Mouse (Mus musculus) embryonic facial prominence, embryonic 13.5 days (tissue): ENCODE data around the gene Rasgrf1. TPM values are rescaled to one million over a fixed set of nuclear protein-coding genes. Genes with fewer than 3 reads are reported as not detected.

Source experiments
- ATAC-seq: fragments of 200-750 bp; cut with Nextera tagmentation; 2 replicates; pipeline ENCODE4 v1.8.0; 2017; ENCODE audit warnings: low read depth; ENCODE audit not compliant: insufficient number of reproducible peaks, insufficient read depth, low FRiP score, low TSS enrichment
- H3K27ac ChIP-seq: fragments of 300-500 bp; sonication (generic); 2 replicates; pipeline ENCODE4 v1.5.1; 2015; ENCODE audit warnings: moderate library complexity, mild to moderate bottlenecking, inconsistent platforms
- H3K27me3 ChIP-seq: fragments of 300-500 bp; sonication (generic); 2 replicates; pipeline ENCODE4 v1.6.1; 2015; ENCODE audit warnings: mild to moderate bottlenecking, inconsistent platforms
- H3K36me3 ChIP-seq: fragments of 300-500 bp; sonication (generic); 2 replicates; pipeline ENCODE4 v1.6.1; 2015; ENCODE audit warnings: mild to moderate bottlenecking, inconsistent platforms
- H3K4me1 ChIP-seq: fragments of 300-500 bp; sonication (generic); 2 replicates; pipeline ENCODE4 v1.6.1; 2015; ENCODE audit warnings: inconsistent platforms
- H3K4me2 ChIP-seq: fragments of 300-500 bp; sonication (generic); 2 replicates; pipeline ENCODE4 v1.6.1; 2015; ENCODE audit warnings: moderate library complexity, mild to moderate bottlenecking, inconsistent platforms
- H3K4me3 ChIP-seq: fragments of 300-500 bp; sonication (generic); 2 replicates; pipeline ENCODE4 v1.5.1; 2015; ENCODE audit warnings: mild to moderate bottlenecking, inconsistent platforms
- H3K9ac ChIP-seq: fragments of 300-500 bp; sonication (generic); 2 replicates; pipeline ENCODE4 v1.6.1; 2015; ENCODE audit warnings: mild to moderate bottlenecking, inconsistent platforms
- H3K9me3 ChIP-seq: fragments of 300-500 bp; sonication (generic); 2 replicates; pipeline ENCODE4 v1.6.1; 2016; ENCODE audit warnings: inconsistent platforms
- WGBS: fragments of 180-500 bp; shearing (Covaris S2); methylation state at CpG from one replicate; pipeline ENCODE4 v1.1.7; 2015; ENCODE audit warnings: mixed read lengths; 5-methylcytosine and 5-hydroxymethylcytosine counted together
- polyA plus RNA-seq: library from polyadenylated mRNA; unstranded; fragments of >200 nt; fragmentation: Nextera tagmentation; extraction: Ambion mirVana; gene quantifications from 2 replicates; pipeline ENCODE4 v1.2.1, GENCODE M21; 2015

Rasgrf1 gene
- polyA plus RNA-seq, 1 experiment from 2014 or later, result 0.80 TPM

DNA sequence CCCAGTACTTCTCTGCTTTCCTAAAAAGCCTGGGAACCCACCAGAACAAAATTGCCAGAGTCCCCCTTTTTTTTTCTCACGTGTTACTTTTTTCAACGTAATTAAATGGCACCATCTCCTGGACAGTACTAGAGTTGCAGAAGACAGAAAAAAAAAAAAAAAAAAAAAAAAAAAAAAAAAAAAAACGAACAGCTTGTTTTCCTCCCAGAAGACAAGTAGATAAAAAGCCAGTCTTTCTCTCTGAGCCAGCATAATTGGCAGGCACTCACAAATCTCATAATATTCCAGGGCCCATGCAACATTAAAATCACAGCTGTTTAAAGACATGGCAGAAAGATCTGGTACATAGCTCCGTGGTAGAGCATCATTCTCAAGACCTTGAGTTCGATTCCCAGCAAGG is 64.1 kb downstream of the Rasgrf1 start:
- ATAC-seq, result no peak
- no peaks in the 10 kb centered on the region for H3K4me1 ChIP-seq
- no peak overlapping the region for H3K4me3 ChIP-seq
- no peaks in the 10 kb centered on the region for H3K9me3 ChIP-seq
- no peak overlapping the region for H3K9ac ChIP-seq
- H3K27me3 ChIP-seq, result peaks cover 8% of the 10 kb centered on the region; the same call in 1 of the 2 replicates
- H3K36me3 ChIP-seq, result no peaks in the 10 kb centered on the region
- WGBS, result 31% methylated on average over 5 of the region's 5 CpGs
- H3K27ac ChIP-seq, result no peak overlapping the region
- no peak overlapping the region for H3K4me2 ChIP-seq

DNA sequence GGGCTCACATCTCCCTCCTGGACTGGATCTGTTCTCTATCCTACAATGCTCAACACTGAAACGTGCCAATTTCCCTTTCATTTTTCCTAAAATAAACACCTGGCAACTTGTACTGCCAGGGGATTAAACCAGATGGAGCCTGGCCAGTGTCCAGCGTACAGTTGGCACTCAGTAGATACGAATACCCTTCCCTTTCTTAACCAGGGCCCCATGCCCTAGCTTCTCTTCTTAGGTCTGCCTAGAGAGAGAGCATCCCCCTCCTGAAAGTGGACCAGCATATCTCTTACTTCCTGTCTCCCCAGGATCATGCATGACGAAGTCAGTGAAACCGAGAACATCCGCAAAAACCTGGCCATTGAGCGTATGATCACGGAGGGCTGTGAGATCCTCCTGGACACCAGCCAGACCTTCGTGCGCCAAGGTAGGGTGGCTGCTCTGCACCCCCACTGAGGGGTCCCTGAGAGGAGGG is 64.8 kb downstream of the Rasgrf1 start:
- no peaks in the 10 kb centered on the region for H3K36me3 ChIP-seq
- H3K9ac ChIP-seq, result no peak overlapping the region
- ATAC-seq, result no peak
- no peak overlapping the region for H3K27ac ChIP-seq
- H3K4me2 ChIP-seq, result no peak overlapping the region
- H3K4me1 ChIP-seq, result no peaks in the 10 kb centered on the region
- peaks cover 8% of the 10 kb centered on the region; the same call in 1 of the 2 replicates for H3K27me3 ChIP-seq
- H3K4me3 ChIP-seq, result no peak overlapping the region
- H3K9me3 ChIP-seq, result no peaks in the 10 kb centered on the region
- WGBS, result 78% methylated on average over 10 of the region's 10 CpGs

DNA sequence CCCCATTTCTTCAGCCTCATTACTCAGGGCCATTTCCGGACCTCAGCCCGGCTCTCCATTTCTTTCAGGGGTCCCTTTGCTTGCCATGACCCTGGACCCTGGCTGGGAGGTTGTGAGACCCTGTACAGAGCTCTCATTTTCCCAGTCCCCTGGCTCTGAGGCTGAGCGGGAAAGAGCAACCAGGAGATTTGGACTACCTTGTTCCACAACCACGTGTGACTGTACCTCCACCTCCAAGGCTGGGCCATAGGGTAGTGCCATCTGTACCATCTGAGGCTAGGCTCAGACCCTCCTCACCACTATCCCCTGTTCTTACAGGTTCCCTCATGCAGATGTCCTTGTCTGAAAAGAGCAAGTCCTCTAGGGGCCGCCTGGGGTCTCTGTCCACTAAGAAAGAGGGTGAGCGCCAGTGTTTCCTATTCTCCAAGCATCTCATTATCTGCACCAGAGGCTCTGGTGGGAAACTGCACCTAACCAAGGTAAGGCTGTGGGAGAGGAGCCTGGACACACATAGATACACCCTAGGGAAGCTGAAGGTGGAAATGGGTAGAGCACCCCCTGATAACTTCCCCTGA is 66.7 kb downstream of the Rasgrf1 start:
- Histone ChIP-seq H3K4me2 (no peak overlapping the region), H3K27ac (no peak overlapping the region), H3K9me3 (no peaks in the 10 kb centered on the region), H3K9ac (no peak overlapping the region), H3K27me3 (peaks cover 8% of the 10 kb centered on the region; the same call in 1 of the 2 replicates), H3K4me3 (no peak overlapping the region), H3K4me1 (no peaks in the 10 kb centered on the region), H3K36me3 (no peaks in the 10 kb centered on the region)
- 67% methylated on average over 6 of the region's 6 CpGs for WGBS
- no peak for ATAC-seq

DNA sequence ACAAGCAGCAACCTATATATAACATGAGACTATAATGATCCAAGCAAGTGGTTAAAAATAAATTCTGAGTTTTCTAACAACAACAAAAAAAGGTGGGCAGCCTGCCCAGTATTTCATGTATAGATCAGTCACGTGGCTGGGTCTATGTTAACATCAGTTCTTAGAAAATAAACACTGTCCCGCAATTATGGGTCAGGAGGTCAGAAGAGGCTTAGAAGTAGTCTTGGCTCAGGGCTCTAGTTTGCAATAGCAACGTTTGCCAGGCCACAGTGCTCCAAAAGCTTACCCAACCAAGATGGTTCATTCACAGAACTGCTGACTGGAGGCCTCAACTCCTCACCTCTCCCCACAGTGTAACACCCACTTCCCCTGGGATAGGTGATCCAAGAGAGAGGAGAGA is 69.5 kb downstream of the Rasgrf1 start:
- H3K36me3 ChIP-seq, result no peaks in the 10 kb centered on the region
- 24% methylated on average over 3 of the region's 3 CpGs for WGBS
- ATAC-seq, result no peak
- H3K9me3 ChIP-seq, result no peaks in the 10 kb centered on the region
- no peak overlapping the region for H3K4me2 ChIP-seq
- H3K9ac ChIP-seq, result no peak overlapping the region
- H3K27ac ChIP-seq, result no peak overlapping the region
- H3K4me3 ChIP-seq, result no peak overlapping the region
- H3K4me1 ChIP-seq, result no peaks in the 10 kb centered on the region
- H3K27me3 ChIP-seq, result peaks cover 5% of the 10 kb centered on the region; the same call in 1 of the 2 replicates

DNA sequence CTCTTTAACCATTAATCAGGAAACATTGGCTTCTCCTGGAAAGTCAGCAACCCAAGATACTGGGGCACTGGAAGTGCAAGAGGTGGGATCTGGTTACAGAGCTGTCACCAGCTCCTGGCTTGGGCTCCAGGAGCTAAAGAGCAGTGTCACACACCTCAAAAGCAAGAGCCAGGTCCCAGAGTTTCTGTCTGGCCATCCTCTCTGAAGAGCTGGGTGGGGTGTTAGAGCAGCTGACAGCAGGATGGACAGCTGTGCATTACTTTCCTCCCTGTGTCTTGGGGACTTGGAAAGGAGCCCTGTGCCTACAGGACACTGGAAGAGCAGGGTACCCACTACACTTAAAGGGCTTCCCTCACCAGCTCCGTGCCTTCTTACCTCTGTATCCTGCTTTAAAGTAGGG is 72.5 kb downstream of the Rasgrf1 start:
- H3K27me3 ChIP-seq, result no peaks in the 10 kb centered on the region
- H3K9ac ChIP-seq, result no peak overlapping the region
- no peaks in the 10 kb centered on the region for H3K36me3 ChIP-seq
- ATAC-seq, result no peak
- H3K4me3 ChIP-seq, result no peak overlapping the region
- no peaks in the 10 kb centered on the region for H3K9me3 ChIP-seq
- H3K27ac ChIP-seq, result no peak overlapping the region
- 75% methylated on average over 1 of the region's 1 CpGs for WGBS
- no peaks in the 10 kb centered on the region for H3K4me1 ChIP-seq
- H3K4me2 ChIP-seq, result no peak overlapping the region

DNA sequence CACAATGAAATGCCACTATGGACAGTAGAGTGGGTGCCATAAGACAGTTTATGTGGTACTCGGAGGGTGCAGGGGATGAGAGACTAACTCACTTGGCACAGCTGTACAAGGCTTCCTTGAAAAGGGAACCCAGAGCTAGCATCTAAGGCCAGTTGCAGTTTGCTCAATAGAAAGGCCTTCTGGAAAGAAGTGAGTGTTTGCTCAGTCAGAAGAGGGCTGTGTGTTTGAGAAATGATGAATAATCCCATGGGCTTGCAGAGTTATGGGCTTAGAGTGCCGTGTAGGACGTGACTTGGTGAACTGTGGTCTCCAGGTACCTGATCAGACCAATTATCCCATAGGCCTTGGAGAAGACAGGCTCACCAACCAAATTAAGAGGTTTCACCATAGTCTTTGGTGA is 78.3 kb downstream of the Rasgrf1 start:
- Histone ChIP-seq H3K9ac (no peak overlapping the region), H3K36me3 (no peaks in the 10 kb centered on the region), H3K4me2 (no peak overlapping the region), H3K4me3 (no peak overlapping the region), H3K27ac (no peak overlapping the region), H3K9me3 (no peaks in the 10 kb centered on the region), H3K27me3 (no peaks in the 10 kb centered on the region), H3K4me1 (no peaks in the 10 kb centered on the region)
- WGBS, result 84% methylated on average over 3 of the region's 3 CpGs
- no peak for ATAC-seq

GRCm38 (mm10) chr9:89988811-89989528 is 79.3 kb downstream of the Rasgrf1 start:
- H3K9me3 ChIP-seq, result no peaks in the 10 kb centered on the region
- H3K27me3 ChIP-seq, result no peaks in the 10 kb centered on the region
- no peaks in the 10 kb centered on the region for H3K4me1 ChIP-seq
- H3K4me3 ChIP-seq, result no peak overlapping the region
- ATAC-seq, result no peak
- WGBS, result 85% methylated on average over 10 of the region's 10 CpGs
- H3K27ac ChIP-seq, result no peak overlapping the region
- H3K4me2 ChIP-seq, result no peak overlapping the region
- H3K36me3 ChIP-seq, result no peaks in the 10 kb centered on the region
- H3K9ac ChIP-seq, result no peak overlapping the region

DNA sequence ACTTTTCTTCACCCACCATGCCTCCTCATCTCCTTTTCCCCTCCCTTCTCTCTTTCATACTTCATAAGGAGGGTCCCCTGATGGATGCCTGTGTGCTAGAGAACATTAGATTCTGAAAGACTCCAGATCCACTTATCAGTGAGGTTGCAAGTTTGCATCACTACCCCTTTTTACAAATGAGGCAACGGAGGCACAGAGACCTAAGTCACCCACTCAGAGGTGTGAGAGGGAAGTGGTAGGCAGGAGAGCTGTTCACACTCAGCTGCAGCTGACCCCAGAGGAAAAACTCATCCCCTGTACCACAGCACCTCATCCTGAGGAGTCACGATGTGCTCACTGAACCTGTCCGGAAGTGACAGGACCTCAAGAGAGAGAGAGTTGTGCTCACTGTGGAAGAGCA is 96.7 kb downstream of the Rasgrf1 start:
- H3K9ac ChIP-seq, result no peak overlapping the region
- H3K9me3 ChIP-seq, result no peaks in the 10 kb centered on the region
- H3K4me3 ChIP-seq, result no peak overlapping the region
- no peak for ATAC-seq
- 93% methylated on average over 3 of the region's 3 CpGs for WGBS
- H3K4me2 ChIP-seq, result no peak overlapping the region
- H3K36me3 ChIP-seq, result no peaks in the 10 kb centered on the region
- no peaks in the 10 kb centered on the region for H3K27me3 ChIP-seq
- no peak overlapping the region for H3K27ac ChIP-seq
- H3K4me1 ChIP-seq, result no peaks in the 10 kb centered on the region

- ATAC-seq, result no peak
- Histone ChIP-seq H3K9ac (no peak overlapping the region), H3K27ac (no peak overlapping the region), H3K4me1 (no peaks in the 10 kb centered on the region), H3K9me3 (no peaks in the 10 kb centered on the region), H3K4me3 (no peak overlapping the region), H3K27me3 (no peaks in the 10 kb centered on the region), H3K4me2 (no peak overlapping the region), H3K36me3 (no peaks in the 10 kb centered on the region)
- 10% methylated on average over 2 of the region's 2 CpGs for WGBS
Measured at GRCm38 (mm10) chr9:90007094-90007493, 97.4 kb downstream of the Rasgrf1 start.

DNA sequence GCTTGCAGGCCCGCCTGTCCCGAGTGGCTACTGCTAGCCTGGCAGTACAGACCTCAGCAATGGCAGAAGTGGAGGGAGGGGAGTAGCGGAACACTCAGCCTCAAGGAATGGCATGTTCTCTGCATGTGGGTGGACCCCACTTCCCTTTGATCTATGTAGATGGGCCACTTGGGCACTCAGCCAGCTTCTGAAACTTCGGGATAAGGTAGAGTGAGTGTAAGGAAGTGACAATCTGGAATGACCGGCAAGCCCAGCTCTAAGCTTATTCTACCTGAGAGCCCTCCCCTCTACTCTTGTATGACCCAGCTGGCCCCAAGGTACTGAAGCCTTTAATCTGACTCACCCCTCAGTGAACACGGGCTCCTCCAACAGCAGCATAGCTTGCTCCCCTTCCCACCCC is 98.4 kb downstream of the Rasgrf1 start:
- 76% methylated on average over 6 of the region's 6 CpGs for WGBS
- no peak overlapping the region for H3K4me2 ChIP-seq
- H3K36me3 ChIP-seq, result no peaks in the 10 kb centered on the region
- H3K4me3 ChIP-seq, result no peak overlapping the region
- no peak overlapping the region for H3K9ac ChIP-seq
- ATAC-seq, result no peak
- H3K9me3 ChIP-seq, result no peaks in the 10 kb centered on the region
- no peaks in the 10 kb centered on the region for H3K27me3 ChIP-seq
- no peak overlapping the region for H3K27ac ChIP-seq
- H3K4me1 ChIP-seq, result no peaks in the 10 kb centered on the region

GRCm38 (mm10) chr9:90011849-90012248 is 102.1 kb downstream of the Rasgrf1 start:
- Histone ChIP-seq H3K9ac (no peak overlapping the region), H3K27ac (no peak overlapping the region), H3K4me2 (no peak overlapping the region), H3K4me1 (no peaks in the 10 kb centered on the region), H3K27me3 (no peaks in the 10 kb centered on the region), H3K36me3 (no peaks in the 10 kb centered on the region), H3K4me3 (no peak overlapping the region), H3K9me3 (no peaks in the 10 kb centered on the region)
- WGBS, result 54% methylated on average over 2 of the region's 2 CpGs
- ATAC-seq, result no peak

- WGBS, result 79% methylated on average over 3 of the region's 3 CpGs
- ATAC-seq, result no peak
- H3K9ac ChIP-seq, result no peak overlapping the region
Measured at GRCm38 (mm10) chr9:90014649-90015048, 104.9 kb downstream of the Rasgrf1 start.

More at GRCm38 (mm10) chr9:90014649-90015048, 104.9 kb downstream of the Rasgrf1 start:
- Histone ChIP-seq H3K27ac (no peak overlapping the region), H3K4me3 (no peak overlapping the region), H3K36me3 (no peaks in the 10 kb centered on the region), H3K4me2 (no peak overlapping the region), H3K27me3 (no peaks in the 10 kb centered on the region), H3K4me1 (no peaks in the 10 kb centered on the region), H3K9me3 (no peaks in the 10 kb centered on the region)
